Mouse (Mus musculus) spleen, adult 2 months (tissue): Measurements from ENCODE around the gene Exoc4. TPM values are rescaled to one million over a fixed set of nuclear protein-coding genes. Genes with fewer than 3 reads are reported as not detected.

Source experiments
- DNase-seq, 2 experiments: peaks; one replicate each; pipeline versions ENCODE4 v3.0.0 to v3.0.0-alpha.2; 2012 to 2021; ENCODE audit warnings: low spot score in 2 of 2, low read depth in 1 of 2
- H3K27ac ChIP-seq: fragments of 200-500 bp; 2 replicates; pipeline ENCODE4 v1.5.1; 2012; ENCODE audit warnings: low read length, inconsistent platforms; ENCODE audit not compliant: insufficient read depth
- H3K27me3 ChIP-seq: fragments of 200-500 bp; 2 replicates; pipeline ENCODE4 v1.6.1; 2012; ENCODE audit warnings: mild to moderate bottlenecking, moderate library complexity, low read length, inconsistent platforms; ENCODE audit not compliant: control insufficient read depth, insufficient read depth
- H3K36me3 ChIP-seq: fragments of 200-500 bp; 2 replicates; pipeline ENCODE4 v1.6.1; 2012; ENCODE audit warnings: mild to moderate bottlenecking, low read length, inconsistent platforms; ENCODE audit not compliant: control insufficient read depth, insufficient read depth
- H3K4me1 ChIP-seq: fragments of 200-500 bp; 2 replicates; pipeline ENCODE4 v1.6.1; 2011; ENCODE audit warnings: inconsistent platforms; ENCODE audit not compliant: control insufficient read depth, insufficient read depth, insufficient read length
- H3K4me3 ChIP-seq: fragments of 200-500 bp; 2 replicates; pipeline ENCODE4 v1.5.1; 2011; ENCODE audit warnings: mild to moderate bottlenecking, inconsistent platforms; ENCODE audit not compliant: insufficient read depth, insufficient read length; ENCODE audit errors: extremely low read depth
- CTCF ChIP-seq: fragments of 200-500 bp; IDR thresholded peaks from 2 replicates; pipeline ENCODE4 v1.5.1; 2011; ENCODE audit warnings: mild to moderate bottlenecking, inconsistent platforms; ENCODE audit not compliant: insufficient read depth, insufficient read length, insufficient replicate concordance; ENCODE audit errors: extremely low read depth
- POLR2A ChIP-seq: fragments of 200-500 bp; IDR thresholded peaks from 2 replicates; pipeline ENCODE4 v1.6.1; 2011; ENCODE audit warnings: low read depth, low read length, inconsistent platforms
- WGBS: fragments of 180-500 bp; shearing (Covaris S2); methylation state at CpG from one replicate; pipeline ENCODE4 v1.1.7; 2018; 5-methylcytosine and 5-hydroxymethylcytosine counted together
- polyA plus RNA-seq: library from polyadenylated mRNA; depleted of rRNA; stranded (reverse); fragments of >200 nt; gene quantifications from 2 replicates; pipeline ENCODE4 v1.2.3, GENCODE M21; 2012

Gene Exoc4
- polyA plus RNA-seq, 1 experiment = 4.6 TPM

DNA sequence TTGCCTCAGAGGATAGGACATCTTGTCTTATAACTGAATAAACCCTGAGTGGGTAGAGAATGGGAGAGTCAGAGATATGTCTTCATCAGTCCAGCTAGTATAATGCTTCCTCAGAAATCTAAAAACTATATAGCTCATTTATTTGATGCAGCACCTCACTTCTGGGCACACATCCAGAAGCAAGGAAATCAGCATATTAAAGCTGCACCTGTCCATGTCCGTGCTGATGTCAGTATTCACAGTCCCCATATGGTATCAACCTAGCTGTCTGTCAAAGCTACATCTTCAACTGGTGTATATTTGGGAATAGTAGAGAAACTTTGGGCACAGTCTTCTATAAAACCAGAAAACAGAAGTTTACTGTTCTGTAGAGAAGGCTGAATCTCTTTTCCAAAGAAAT is 642.0 kb downstream of the Exoc4 start:
- WGBS = 84% methylated on average over 1 of the region's 1 CpGs
- TF ChIP-seq CTCF (no peak), POLR2A (no peak)

DNA sequence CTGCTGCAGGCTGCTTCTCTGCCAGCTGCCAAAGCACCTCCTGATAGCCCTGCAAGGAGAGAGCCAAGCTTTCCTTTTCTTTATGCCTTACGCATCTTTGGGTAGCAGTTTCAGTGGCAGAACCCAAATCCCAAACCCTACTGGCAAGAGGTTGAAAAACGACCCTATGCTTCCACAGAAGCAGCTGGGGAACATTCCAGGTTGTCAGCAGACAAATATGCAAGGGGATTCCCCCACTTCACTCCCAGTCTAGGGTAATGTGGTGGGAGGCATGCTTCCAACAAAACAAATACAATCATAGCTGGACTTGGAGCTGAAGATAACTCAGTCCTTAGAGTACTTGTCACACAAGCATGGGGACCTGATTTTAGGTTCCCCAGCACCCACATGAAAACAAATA is 643.3 kb downstream of the Exoc4 start:
- TF ChIP-seq POLR2A (no peak), CTCF (no peak)
- no peaks in the 10 kb centered on the region for H3K27me3 ChIP-seq
- no peaks in the 10 kb centered on the region for H3K4me1 ChIP-seq
- H3K36me3 ChIP-seq = no peaks in the 10 kb centered on the region
- no peak overlapping the region for H3K27ac ChIP-seq
- DNase-seq = no peak
- H3K4me3 ChIP-seq = no peak overlapping the region
- WGBS = 67% methylated on average over 2 of the region's 2 CpGs

More for the DNA sequence above, 642.0 kb downstream of the Exoc4 start:
- DNase-seq = no peak
- no peaks in the 10 kb centered on the region for H3K4me1 ChIP-seq
- no peaks in the 10 kb centered on the region for H3K36me3 ChIP-seq
- H3K27me3 ChIP-seq = no peaks in the 10 kb centered on the region
- no peak overlapping the region for H3K4me3 ChIP-seq
- no peak overlapping the region for H3K27ac ChIP-seq

DNA sequence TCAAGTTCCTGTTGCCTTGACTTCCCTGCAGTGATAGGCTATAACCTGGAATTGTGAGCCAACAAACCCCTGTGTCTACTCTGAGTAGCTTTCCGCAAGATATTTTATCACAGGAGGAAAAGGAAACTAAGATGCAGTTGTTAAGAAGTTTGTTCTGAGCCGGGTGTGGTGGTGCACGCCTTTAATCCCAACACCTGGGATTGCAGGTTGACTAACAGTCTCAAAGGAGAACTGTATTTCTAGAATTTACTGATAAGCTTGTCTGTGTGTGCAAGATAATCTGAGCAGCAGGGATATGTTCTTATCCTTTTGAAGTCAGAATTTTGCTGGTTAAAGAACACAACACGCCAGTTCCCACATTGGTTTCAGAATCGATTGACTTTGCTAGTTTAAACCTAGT is 651.1 kb downstream of the Exoc4 start:
- 82% methylated on average over 5 of the region's 5 CpGs for WGBS
- Histone ChIP-seq H3K4me3 (no peak overlapping the region), H3K4me1 (no peaks in the 10 kb centered on the region), H3K36me3 (no peaks in the 10 kb centered on the region), H3K27ac (no peak overlapping the region), H3K27me3 (no peaks in the 10 kb centered on the region)
- no peak for DNase-seq
- no peak for TF ChIP-seq CTCF
- TF ChIP-seq POLR2A = no peak

DNA sequence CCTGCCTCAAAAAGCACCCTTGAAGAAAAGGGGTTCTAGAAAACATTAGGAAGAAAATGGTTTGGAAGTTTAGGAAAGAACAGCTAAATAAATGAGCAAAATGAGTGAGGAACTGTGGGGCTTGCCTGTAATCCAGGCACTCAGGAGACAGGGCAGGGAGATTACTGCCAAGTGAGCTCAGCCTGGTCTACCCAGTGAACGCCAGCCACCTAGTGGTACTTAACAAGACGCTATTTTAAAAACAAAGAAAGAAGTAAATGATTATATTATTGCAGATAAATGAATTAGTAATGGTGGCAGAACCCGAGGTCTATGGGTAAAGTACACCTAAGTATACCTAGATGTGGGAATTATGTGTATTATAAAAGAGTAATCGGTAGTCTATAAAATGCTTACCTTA is 651.7 kb downstream of the Exoc4 start:
- 91% methylated on average over 4 of the region's 4 CpGs for WGBS
- no peak for DNase-seq
- no peak for TF ChIP-seq CTCF
- Histone ChIP-seq H3K27ac (no peak overlapping the region), H3K36me3 (no peaks in the 10 kb centered on the region), H3K4me3 (no peak overlapping the region), H3K27me3 (no peaks in the 10 kb centered on the region), H3K4me1 (no peaks in the 10 kb centered on the region)

DNA sequence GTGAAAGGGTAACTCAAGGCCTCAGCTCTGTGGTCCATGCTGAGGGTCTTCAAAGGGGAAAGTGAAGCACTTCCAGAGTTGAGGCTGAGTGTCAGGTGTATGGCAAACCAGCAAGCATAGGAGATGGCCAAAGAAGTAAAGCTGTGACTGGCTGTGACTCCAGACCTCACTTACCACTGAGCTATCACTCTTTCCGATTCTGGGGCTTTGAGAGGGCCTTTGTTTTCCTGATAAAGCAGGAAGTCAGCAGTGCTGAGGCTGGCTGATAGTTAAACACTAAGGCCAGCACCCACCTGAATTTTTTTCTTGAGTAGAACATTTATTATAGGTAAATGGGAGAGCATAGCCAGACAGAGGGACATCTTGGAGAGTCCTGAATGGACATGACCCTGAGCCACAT is 656.2 kb downstream of the Exoc4 start:
- Histone ChIP-seq H3K4me1 (no peaks in the 10 kb centered on the region), H3K36me3 (no peaks in the 10 kb centered on the region), H3K27ac (no peak overlapping the region), H3K27me3 (no peaks in the 10 kb centered on the region), H3K4me3 (no peak overlapping the region)
- WGBS = 41% methylated on average over 1 of the region's 1 CpGs
- no peak for TF ChIP-seq POLR2A
- TF ChIP-seq CTCF = no peak
- DNase-seq = no peak

DNA sequence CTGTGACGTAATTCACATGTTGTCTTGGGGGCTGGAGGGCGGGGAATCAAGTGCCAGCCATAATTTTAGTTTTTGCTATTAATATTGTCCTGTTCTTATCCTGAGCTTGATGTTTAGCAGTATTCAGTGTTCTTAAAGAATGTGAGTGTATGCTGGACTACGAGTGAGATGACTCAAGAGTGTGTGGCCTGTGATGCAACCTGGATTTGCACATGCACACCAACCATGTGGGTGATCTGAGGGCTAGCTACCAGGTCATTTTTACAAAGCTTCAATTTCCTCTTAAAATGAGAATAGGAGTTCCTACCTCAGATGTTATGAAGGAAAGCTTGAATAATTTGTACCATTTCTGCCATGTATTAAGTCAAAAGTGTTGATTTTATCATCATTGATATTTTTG is 661.8 kb downstream of the Exoc4 start:
- TF ChIP-seq POLR2A (no peak), CTCF (no peak)
- Histone ChIP-seq H3K36me3 (no peaks in the 10 kb centered on the region; the same call in 1 of the 2 replicates), H3K27me3 (no peaks in the 10 kb centered on the region), H3K27ac (no peak overlapping the region), H3K4me1 (no peaks in the 10 kb centered on the region), H3K4me3 (no peak overlapping the region)
- 91% methylated on average over 3 of the region's 3 CpGs for WGBS
- DNase-seq = no peak

DNA sequence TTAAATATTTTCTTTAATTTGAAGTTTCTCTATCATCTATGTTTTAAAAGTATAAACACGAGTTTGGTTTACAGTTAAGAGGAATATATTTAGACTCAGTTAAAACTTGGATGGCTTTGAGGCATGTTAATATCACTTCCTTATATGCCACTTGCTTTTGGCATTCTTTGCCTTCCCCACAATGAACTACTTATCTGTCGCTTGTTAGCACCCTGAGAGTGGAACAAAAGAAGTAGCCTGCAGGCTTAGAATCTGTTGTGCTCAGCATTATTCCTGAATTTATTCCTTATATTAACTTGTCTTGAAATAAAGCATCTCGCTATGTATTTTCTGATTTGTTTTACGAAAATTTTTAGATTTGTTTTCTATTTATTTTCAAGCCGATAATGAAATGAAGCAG is 664.2 kb downstream of the Exoc4 start:
- H3K36me3 ChIP-seq = peaks cover 1% of the 10 kb centered on the region; the same call in 1 of the 2 replicates

More for the DNA sequence above, 664.2 kb downstream of the Exoc4 start:
- DNase-seq = no peak
- Histone ChIP-seq H3K27ac (no peak overlapping the region), H3K4me3 (no peak overlapping the region), H3K27me3 (no peaks in the 10 kb centered on the region), H3K4me1 (no peaks in the 10 kb centered on the region)
- TF ChIP-seq POLR2A = no peak
- TF ChIP-seq CTCF = no peak
- 93% methylated on average over 5 of the region's 5 CpGs for WGBS
